Mouse (Mus musculus) frontal cortex, adult 2 months (tissue): Measurements from ENCODE around the gene Tufm. TPM values are rescaled to one million over a fixed set of nuclear protein-coding genes. Genes with fewer than 3 reads are reported as not detected.
A peak's percentile ranks its signal among the peaks of the same experiment; 100 is the strongest.
"Not testable (repeated sequence)": the region's sequence is repeated elsewhere in the genome, so short reads cannot be mapped to it uniquely, and the experiment has no call there.

Experiments
- DNase-seq, 2 experiments: peaks; one replicate each; pipeline ENCODE4 v3.0.0; 2022; ENCODE audit warnings: low spot score in 1 of 2; ENCODE audit errors: extremely low spot score in 1 of 2
- polyA plus RNA-seq: library from polyadenylated mRNA; depleted of rRNA; stranded (reverse); fragments of >200 nt; gene quantifications from 2 replicates; pipeline ENCODE4 v1.2.3, GENCODE M21; 2012

Gene Tufm
- polyA plus RNA-seq, 1 experiment, result 97.2 TPM

- DNase-seq, result no peak
These were observed 22.3 kb upstream of the Tufm start for GRCm38 (mm10) chr7:126464836-126465235.

- DNase-seq, result no peak
These were observed 21.7 kb upstream of the Tufm start for GRCm38 (mm10) chr7:126465246-126466030.

DNA sequence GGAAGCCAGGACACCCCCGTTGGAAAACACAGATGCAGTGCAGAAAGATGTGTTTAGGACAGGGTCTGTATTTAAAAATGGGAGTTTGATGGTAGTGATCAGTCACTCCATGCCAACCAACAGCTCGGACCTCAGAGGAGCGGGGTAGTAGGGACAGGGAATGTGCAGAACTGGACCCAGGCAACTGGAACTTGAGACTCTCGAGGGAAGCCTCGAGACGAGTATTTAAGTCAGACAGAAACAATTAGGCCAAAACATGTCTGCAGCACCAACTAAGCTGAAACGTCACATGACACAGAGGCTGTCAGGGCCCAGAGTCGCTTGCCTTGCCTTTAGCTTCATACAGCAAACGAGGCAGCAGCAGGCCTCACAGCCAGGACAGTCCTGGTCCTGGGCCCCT is 21.0 kb upstream of the Tufm start:
- DNase-seq, result no peak

GRCm38 (mm10) chr7:126466707-126467106 is 20.5 kb upstream of the Tufm start:
- no peak for DNase-seq

DNA sequence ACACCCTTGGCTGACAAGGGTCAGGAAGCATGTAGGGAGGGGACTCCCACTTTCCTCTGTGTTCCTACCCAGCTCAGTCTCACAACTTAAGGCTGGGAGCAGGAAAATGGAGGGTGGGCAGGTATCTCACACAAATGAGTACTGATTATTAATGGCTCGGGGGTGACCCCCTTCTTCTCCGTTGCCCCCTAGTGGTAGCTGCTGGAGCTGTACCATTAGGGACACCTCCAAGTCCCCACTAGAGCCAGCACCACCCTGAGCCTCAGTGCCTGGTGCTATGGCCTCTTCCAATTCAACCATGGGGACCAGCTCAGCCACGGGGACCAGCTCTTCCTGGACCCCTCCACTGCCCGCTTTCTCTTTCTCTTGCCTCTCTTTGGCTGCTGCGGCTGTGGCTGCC is 19.9 kb upstream of the Tufm start:
- peak in 1 of 2 experiments; percentile 33 for DNase-seq

DNA sequence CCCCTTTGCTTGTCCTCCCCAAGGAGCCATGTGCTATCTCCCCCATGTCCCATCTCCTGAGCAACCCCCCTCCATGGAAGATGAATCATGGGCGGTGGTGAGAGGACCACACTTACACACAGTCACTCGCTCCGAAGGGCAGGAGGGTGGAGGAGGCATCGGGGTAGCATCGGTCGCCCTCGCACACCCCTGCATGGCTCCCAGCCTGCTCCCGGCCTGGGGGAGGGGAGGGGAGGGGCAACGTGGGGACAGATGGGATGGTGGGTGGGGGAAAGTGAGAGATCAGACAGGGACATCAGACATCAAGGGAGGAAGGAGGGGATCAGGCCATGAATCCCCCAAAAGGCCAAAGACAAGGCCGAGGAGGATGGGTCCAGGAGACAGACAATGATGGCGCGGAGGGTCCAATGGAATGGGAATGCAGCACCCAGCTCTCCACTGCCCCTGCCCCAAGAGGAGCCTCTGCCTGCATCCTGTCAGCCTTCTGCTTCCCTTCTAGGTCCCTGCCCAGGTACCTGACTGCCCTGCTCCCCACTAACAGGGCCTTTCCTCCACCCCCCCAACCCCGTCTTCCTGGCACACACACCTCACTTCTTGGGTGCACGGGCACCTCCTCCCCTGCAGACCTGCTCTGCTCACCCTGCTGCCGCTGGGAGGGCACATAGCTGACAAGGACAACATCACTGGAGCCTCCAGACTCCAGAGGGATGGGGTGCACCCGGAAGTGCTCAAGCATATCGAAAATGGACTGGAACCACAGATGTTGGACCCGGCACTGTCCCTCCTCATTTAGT is 19.1 kb upstream of the Tufm start:
- DNase-seq, result no peak

- DNase-seq, result no peak
These were observed 17.1 kb upstream of the Tufm start for GRCm38 (mm10) chr7:126470077-126470476.

- DNase-seq, result no peak
These were observed 15.8 kb upstream of the Tufm start for GRCm38 (mm10) chr7:126471361-126471760.

- DNase-seq, result no peak
These were observed 15.3 kb upstream of the Tufm start for GRCm38 (mm10) chr7:126471853-126472252.

GRCm38 (mm10) chr7:126472306-126472705 is 14.9 kb upstream of the Tufm start:
- DNase-seq, result no peak

DNA sequence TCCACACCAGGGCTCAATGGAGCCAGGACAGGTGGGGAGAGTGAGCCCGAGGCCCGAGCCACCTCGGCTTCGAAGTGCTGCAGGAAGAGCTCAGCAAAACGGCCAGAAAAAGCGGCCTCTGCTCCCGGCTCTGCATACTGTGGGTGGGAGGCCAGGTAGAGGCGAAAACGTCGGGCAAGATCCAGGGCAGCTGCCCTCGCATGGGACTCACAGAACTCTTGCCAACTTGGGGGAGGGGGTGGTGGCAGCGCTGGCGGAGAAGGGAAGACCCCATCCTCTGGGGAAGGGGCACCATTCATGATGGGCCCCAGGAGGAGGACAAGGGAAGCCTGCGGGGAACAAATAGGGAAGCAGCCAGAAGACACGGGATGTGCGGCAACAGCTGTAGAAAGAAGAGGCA is 14.4 kb upstream of the Tufm start:
- DNase-seq, result no peak

- DNase-seq, result no peak
These were observed 13.6 kb upstream of the Tufm start for GRCm38 (mm10) chr7:126473470-126474086.

GRCm38 (mm10) chr7:126474486-126474955 is 12.6 kb upstream of the Tufm start:
- no peak for DNase-seq

- peak; percentile 78 to 90 for DNase-seq
These were observed 12.1 kb upstream of the Tufm start, which contains the start of gene Sh2b1 for GRCm38 (mm10) chr7:126474993-126475581. Gene Sh2b1, minus strand, starts transcription at chr7:126475424.

- DNase-seq, result no peak
These were observed 5.5 kb upstream of the Tufm start for GRCm38 (mm10) chr7:126481699-126482098.

DNA sequence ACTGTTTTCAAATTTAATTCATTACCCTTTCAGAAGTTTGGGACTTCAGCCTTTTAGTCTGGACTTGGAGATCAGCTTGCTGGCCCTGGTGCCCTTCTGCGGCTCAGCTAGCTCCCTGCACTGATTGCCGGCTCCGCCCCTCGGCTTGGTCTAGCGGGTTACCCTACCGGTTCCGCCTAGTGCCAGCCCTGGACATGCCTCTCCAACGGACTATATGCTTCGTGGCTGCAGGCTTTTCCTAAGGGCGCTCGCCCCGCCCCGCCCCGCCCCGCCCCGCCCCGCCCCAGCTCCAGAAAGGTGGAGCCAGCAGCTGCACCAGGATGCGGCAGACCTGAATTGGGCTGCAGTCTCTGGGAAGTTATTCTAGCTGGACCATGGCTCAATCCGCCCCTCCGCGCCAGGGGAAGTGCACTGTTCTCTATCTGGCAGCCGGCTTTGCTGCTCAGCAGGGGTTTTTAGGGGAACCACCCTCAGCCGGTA is 4.7 kb upstream of the Tufm start:
- DNase-seq, result peak in 1 of 2 experiments; percentile 66

- not testable (repeated sequence) for DNase-seq
These were observed 640 bp downstream of the Tufm start for GRCm38 (mm10) chr7:126487617-126488385.

DNA sequence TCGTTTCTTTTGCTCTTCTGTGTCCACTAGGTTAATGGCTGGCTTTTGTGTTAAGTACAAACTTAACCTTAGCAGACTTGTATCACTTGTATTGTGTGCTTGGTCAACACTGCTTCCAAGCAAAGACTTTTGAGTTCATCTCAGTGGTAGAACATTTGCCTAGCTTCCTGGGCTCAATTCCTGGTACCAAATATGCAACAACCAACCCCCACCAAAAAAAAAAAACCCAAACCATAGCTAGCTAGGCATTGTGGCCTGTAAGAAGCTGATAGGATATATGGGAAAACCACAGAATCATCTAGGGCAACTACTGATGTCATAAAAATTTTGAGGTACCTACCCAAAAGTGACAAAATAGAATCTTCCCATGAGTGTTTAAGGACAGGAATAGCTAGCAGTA is 3.8 kb downstream of the Tufm start:
- no peak for DNase-seq

GRCm38 (mm10) chr7:126491973-126492372 is 4.8 kb downstream of the Tufm start:
- DNase-seq, result no peak

DNA sequence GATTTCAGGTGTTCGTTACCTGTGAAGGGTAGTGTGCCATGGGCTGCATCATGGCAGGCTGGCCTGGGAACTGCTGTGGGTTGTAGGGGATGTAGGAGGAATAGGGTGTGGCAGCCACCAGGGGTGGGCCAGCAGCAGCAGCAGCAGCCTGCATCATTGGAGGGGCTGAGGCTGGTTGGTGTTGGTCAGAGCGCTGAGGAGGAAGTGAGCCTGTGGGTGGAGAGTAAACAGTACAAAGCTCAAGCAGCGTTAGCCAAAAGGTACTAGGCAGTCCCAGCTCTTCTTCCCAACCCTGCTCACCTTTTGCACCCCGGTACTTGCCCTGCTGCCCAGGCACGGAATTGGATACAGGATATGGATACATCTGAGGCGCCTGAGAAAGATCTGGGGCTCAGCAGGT is 7.0 kb downstream of the Tufm start:
- no peak for DNase-seq
